Mouse (Mus musculus) megakaryocyte progenitor cell, adult 5-6 weeks (primary cell): ENCODE results near the gene Kif21b. TPM values are rescaled to one million over a fixed set of nuclear protein-coding genes. Genes with fewer than 3 reads are reported as not detected.

Experiments
- ATAC-seq: replicated peaks from 2 replicates; pipeline ENCODE4 v1.8.0; 2016; ENCODE audit warnings: mild to moderate bottlenecking, moderate TSS enrichment, inconsistent platforms; ENCODE audit not compliant: poor library complexity
- total RNA-seq, 2 experiments: library from RNA; stranded (forward) in 1 of 2; stranded (reverse) in 1 of 2; fragments of 157-497, 149-512 nt in 1 of 2; fragments of 200-1000 nt in 1 of 2; gene quantifications; 2 replicates each; pipeline versions ENCODE4 v1.2.3 to v1.2.4; 2015 to 2017

The Kif21b gene
- total RNA-seq, 2 experiments from 2014 or later = 7.7 to 8.0 TPM

DNA sequence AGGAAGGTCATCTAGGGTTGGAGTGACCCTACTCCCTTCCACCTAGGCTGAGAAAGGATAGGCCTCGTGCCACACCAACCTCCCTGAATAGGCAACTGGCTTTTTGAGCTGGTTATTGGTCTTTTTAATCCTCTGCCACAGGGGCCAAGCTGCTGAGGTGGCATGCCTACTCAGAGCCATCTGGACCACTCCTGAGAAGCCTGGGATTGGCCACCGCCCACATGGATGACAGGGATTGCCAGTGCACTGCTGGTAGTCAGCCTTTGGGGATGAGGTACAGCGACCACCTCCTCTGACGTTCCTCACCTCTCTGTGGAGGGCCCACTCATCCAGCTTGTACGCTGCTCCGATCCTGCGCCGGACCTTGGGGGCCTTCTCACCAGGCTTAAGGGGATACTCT is 94.7 kb downstream of the Kif21b start:
- ATAC-seq = no peak

- no peak for ATAC-seq
Measured at GRCm38 (mm10) chr1:136226626-136227025, 95.4 kb downstream of the Kif21b start.

Other genes with a start within 250 kb of the Kif21b start
- not detected in 2 replicates for gene Pkp1, start 212.2 kb upstream of the Kif21b start, total RNA-seq (2015)
- gene Pkp1, start 212.2 kb upstream of the Kif21b start, total RNA-seq (2017) = not detected in 2 replicates
- gene Igfn1, start 125.0 kb upstream of the Kif21b start, total RNA-seq (2015) = not detected in 2 replicates
- gene Igfn1, start 125.0 kb upstream of the Kif21b start, total RNA-seq (2017) = not detected in 2 replicates
- 5.8 and 12.7 TPM in 2 replicates for gene Tmem9, start 123.2 kb upstream of the Kif21b start, total RNA-seq (2015)
- gene Tmem9, start 123.2 kb upstream of the Kif21b start, total RNA-seq (2017) = 5.1 and 9.2 TPM in 2 replicates
- not detected in 2 replicates for gene Ascl5, start 80.6 kb upstream of the Kif21b start, total RNA-seq (2015)
- not detected in 2 replicates for gene Ascl5, start 80.6 kb upstream of the Kif21b start, total RNA-seq (2017)
- gene Cacna1s, start 78.6 kb upstream of the Kif21b start, total RNA-seq (2015) = not detected in 2 replicates
- gene Cacna1s, start 78.6 kb upstream of the Kif21b start, total RNA-seq (2017) = not detected in 2 replicates
- not detected in 2 replicates for gene Mroh3, start 81.4 kb downstream of the Kif21b start, total RNA-seq (2015)
- gene Mroh3, start 81.4 kb downstream of the Kif21b start, total RNA-seq (2017) = not detected in 2 replicates
- not detected in 2 replicates for gene Inava, start 102.9 kb downstream of the Kif21b start, total RNA-seq (2015)
- gene Inava, start 102.9 kb downstream of the Kif21b start, total RNA-seq (2017) = not detected in 2 replicates
- gene Gpr25, start 129.5 kb downstream of the Kif21b start, total RNA-seq (2015) = not detected in 2 replicates
- not detected in 2 replicates for gene Gpr25, start 129.5 kb downstream of the Kif21b start, total RNA-seq (2017)
- 8.6 and 8.7 TPM in 2 replicates for gene Camsap2, start 214.7 kb downstream of the Kif21b start, total RNA-seq (2015)
- 11.5 and 12.8 TPM in 2 replicates for gene Camsap2, start 214.7 kb downstream of the Kif21b start, total RNA-seq (2017)